ENCODE assay signal across 15 mouse cellular contexts in the genomic region with DNA sequence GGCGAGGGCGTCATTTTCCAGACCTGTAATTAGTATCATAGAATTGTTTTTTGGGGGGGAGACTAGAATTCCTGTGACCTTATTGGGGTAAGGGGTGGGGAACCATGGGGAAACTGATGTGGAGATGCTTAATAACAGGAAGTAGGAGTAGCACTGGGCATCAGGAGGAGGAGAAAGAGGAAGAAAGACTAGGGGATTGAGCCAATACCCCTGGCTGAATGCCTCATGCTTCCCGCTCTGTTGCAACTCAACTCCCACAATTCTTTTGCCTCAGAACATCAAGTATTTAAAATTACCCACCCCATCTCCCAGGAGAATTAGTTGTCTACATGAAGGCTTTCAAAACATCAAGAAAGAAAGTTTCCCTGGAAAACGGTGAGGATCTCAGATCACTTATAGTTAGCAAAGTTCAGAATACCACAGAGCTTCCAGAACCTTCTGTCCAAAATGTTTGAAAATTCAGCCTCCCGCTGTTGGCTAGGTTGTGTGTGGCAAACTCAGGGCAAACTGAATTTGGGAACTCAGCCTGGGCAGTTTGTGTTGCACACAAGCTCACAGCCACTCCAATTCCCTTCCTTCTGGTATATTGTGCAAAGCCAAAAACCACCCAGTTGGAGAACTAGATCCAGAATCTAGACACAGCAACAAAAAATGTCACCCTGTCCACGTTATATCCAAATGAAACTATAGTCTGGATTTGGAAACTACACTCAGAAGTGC.
"Had no signal": no experiment of that assay in that cellular context is flagged by ENCODE, and none has a peak within 500 bp of the region (broad histone marks: within the 10 kb centered on the region; RNA-seq: fewer than 3 reads in every experiment).

No protein-coding gene starts in this region.

- ATAC-seq: liver, postnatal 0 days; midbrain, embryonic 15.5 days had no signal

- H3K27ac ChIP-seq: kidney, embryonic 15.5 days; limb, embryonic 15.5 days; liver, embryonic 13.5 days; lung, embryonic 15.5 days; midbrain, embryonic 15.5 days; neural tube, embryonic 12.5 days had no signal

- H3K4me3 ChIP-seq: kidney, embryonic 15.5 days; limb, embryonic 15.5 days; liver, embryonic 13.5 days; lung, embryonic 15.5 days; megakaryocyte, embryonic 14.5 days; midbrain, embryonic 15.5 days; neural tube, embryonic 12.5 days had no signal

- DNase-seq: kidney, adult 2 months; kidney, postnatal 14 days; liver, embryonic 13.5 days; liver, postnatal 0 days; right cerebral cortex, postnatal 4 days; spleen, adult 18-20 months; thymus, adult 18-20 months; thymus, postnatal 14 days had no signal

- H3K4me2 ChIP-seq: kidney, embryonic 15.5 days; limb, embryonic 15.5 days; liver, embryonic 13.5 days; lung, embryonic 15.5 days; midbrain, embryonic 11.5 days; midbrain, embryonic 15.5 days; neural tube, embryonic 12.5 days had no signal

- H3K4me1 ChIP-seq: kidney, embryonic 15.5 days; liver, embryonic 13.5 days; lung, embryonic 15.5 days; megakaryocyte, embryonic 14.5 days; neural tube, embryonic 12.5 days had no signal

- H3K9me3 ChIP-seq: kidney, embryonic 15.5 days; limb, embryonic 15.5 days; liver, embryonic 13.5 days; lung, embryonic 15.5 days; megakaryocyte, embryonic 14.5 days; midbrain, embryonic 15.5 days; neural tube, embryonic 12.5 days had no signal

- H3K27me3 ChIP-seq: kidney, embryonic 15.5 days; limb, embryonic 15.5 days; liver, embryonic 13.5 days; lung, embryonic 15.5 days; megakaryocyte, embryonic 14.5 days; midbrain, embryonic 15.5 days; neural tube, embryonic 12.5 days had no signal

- H3K9ac ChIP-seq: kidney, embryonic 15.5 days; limb, embryonic 15.5 days; liver, embryonic 13.5 days; liver, postnatal 0 days; lung, embryonic 15.5 days; midbrain, embryonic 15.5 days; neural tube, embryonic 12.5 days had no signal

- H3K36me3 ChIP-seq: kidney, embryonic 15.5 days; limb, embryonic 15.5 days; liver, embryonic 13.5 days; lung, embryonic 15.5 days; midbrain, embryonic 15.5 days; neural tube, embryonic 12.5 days had no signal
